Mouse (Mus musculus) bone marrow, adult 2 months (tissue): Measurements from ENCODE around the gene Gpat3.

Experiments
- CTCF ChIP-seq: fragments of 200-500 bp; IDR thresholded peaks from 2 replicates; pipeline ENCODE4 v1.5.1; 2011; ENCODE audit warnings: low read length, control low read depth; ENCODE audit not compliant: control insufficient read depth, insufficient read depth
- POLR2A ChIP-seq: fragments of 200-500 bp; IDR thresholded peaks from 2 replicates; pipeline ENCODE4 v1.6.1; 2011; ENCODE audit warnings: low read depth, mild to moderate bottlenecking, control low read depth, low read length, borderline replicate concordance; ENCODE audit not compliant: control insufficient read depth

- no peak for TF ChIP-seq POLR2A
- TF ChIP-seq CTCF: no peak
Measured at GRCm38 (mm10) chr5:100908478-100908877, 63.0 kb downstream of the Gpat3 start.
